Comparison of ENCODE assay signal across 8 mouse cellular contexts in the genomic region with DNA sequence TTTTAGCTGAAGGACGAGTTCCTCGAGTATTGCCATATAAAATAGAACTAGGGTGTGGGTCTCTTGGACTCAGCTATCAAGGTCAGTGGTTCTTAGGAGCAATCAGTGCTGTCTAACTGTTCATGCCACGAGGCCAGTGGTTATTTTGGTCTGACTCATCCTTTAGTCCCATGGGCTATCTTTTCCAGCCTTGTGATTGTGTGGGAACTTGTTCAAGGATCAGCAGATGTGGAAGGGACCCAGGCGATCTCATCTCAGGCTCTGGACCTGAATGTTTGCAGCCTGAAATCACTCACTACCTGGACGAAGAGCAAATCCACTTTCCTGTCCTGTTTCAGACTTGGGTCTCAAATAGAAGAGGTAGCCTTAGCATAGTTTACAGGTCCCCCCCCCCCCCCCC. TPM values are rescaled to one million over a fixed set of nuclear protein-coding genes. Genes with fewer than 3 reads are reported as not detected.
DNase-seq lines count a peak whose midpoint lies in the region; ATAC-seq and TF ChIP-seq lines count a peak whose summit lies in the region.

No protein-coding gene starts in this region.

- WGBS in embryonic facial prominence, embryonic 15.5 days, result 55% methylated on average over 5 of the region's 5 CpGs
- WGBS in hindbrain, embryonic 15.5 days, result 68% methylated on average over 5 of the region's 5 CpGs

- peak overlapping the region; percentile 49 for H3K4me2 ChIP-seq in embryonic facial prominence, embryonic 15.5 days (replicated peaks)
- peak overlapping the region; percentile 72 for H3K4me2 ChIP-seq in hindbrain, embryonic 15.5 days
- H3K4me2 ChIP-seq in myocyte (ENCODE audit: low read depth), result peak overlapping the region; percentile 70

- no peak for ATAC-seq in embryonic facial prominence, embryonic 15.5 days (ENCODE audit: insufficient number of reproducible peaks, low FRiP score, low TSS enrichment, low read depth)
- no peak for ATAC-seq in hindbrain, embryonic 15.5 days (ENCODE audit: low FRiP score, low read depth)

- peak overlapping the region; percentile 67 for H3K4me3 ChIP-seq in embryonic facial prominence, embryonic 15.5 days (replicated peaks)
- H3K4me3 ChIP-seq in hindbrain, embryonic 15.5 days, result peak overlapping the region; percentile 65
- peak overlapping the region; percentile 39 for H3K4me3 ChIP-seq in myocyte

- peaks cover 5% of the 10 kb centered on the region; the same call in 1 of the 2 replicates for H3K4me1 ChIP-seq in embryonic facial prominence, embryonic 15.5 days
- H3K4me1 ChIP-seq in hindbrain, embryonic 15.5 days (replicated peaks), result peaks cover 11% of the 10 kb centered on the region

- H3K36me3 ChIP-seq in embryonic facial prominence, embryonic 15.5 days, result peaks cover 13% of the 10 kb centered on the region; the same call in 1 of the 2 replicates
- no peaks in the 10 kb centered on the region for H3K36me3 ChIP-seq in hindbrain, embryonic 15.5 days
- peaks cover 9% of the 10 kb centered on the region for H3K36me3 ChIP-seq in myocyte (ENCODE audit: control insufficient read depth, insufficient read depth)

- H3ac ChIP-seq in myocyte (ENCODE audit: control insufficient read depth, insufficient read length), result peak overlapping the region; percentile 9

- H3K27ac ChIP-seq in embryonic facial prominence, embryonic 15.5 days (replicated peaks), result peak overlapping the region; percentile 99
- H3K27ac ChIP-seq in hindbrain, embryonic 15.5 days (replicated peaks), result peak overlapping the region; percentile 99

- no peaks in the 10 kb centered on the region for H3K9me3 ChIP-seq in embryonic facial prominence, embryonic 15.5 days (replicated peaks)
- H3K9me3 ChIP-seq in hindbrain, embryonic 15.5 days, result no peaks in the 10 kb centered on the region

- peak overlapping the region; percentile 65 for H3K9ac ChIP-seq in embryonic facial prominence, embryonic 15.5 days
- peak overlapping the region; percentile 69 for H3K9ac ChIP-seq in hindbrain, embryonic 15.5 days

- H3K27me3 ChIP-seq in embryonic facial prominence, embryonic 15.5 days, result 0 out of 2 replicates have a peak, but pooled peaks cover under 1% of the 10 kb centered on the region
- H3K27me3 ChIP-seq in hindbrain, embryonic 15.5 days, result no peaks in the 10 kb centered on the region
- H3K27me3 ChIP-seq in myocyte (ENCODE audit: control insufficient read depth, insufficient read depth, insufficient read length), result no peaks in the 10 kb centered on the region

- DNase-seq in cerebellum, adult 11-12 months, result peak; percentile 59
- DNase-seq in cerebellum, postnatal 4 days (ENCODE audit: low spot score in 2 of 2), result no peak
- peak; percentile 97 for DNase-seq in 3T3-L1 (ENCODE audit: low read depth, low spot score)
- no peak for DNase-seq in layer of hippocampus, adult 9-10 months (ENCODE audit: low spot score)
- DNase-seq in spleen, adult 12 weeks (ENCODE audit: low spot score), result no peak

- H3K79me2 ChIP-seq in myocyte (ENCODE audit: control insufficient read depth, insufficient read depth), result no peaks in the 10 kb centered on the region

- TF ChIP-seq POLR2A in myocyte (IDR thresholded peaks at IDR 0.05; ENCODE audit: insufficient read length, low read depth), result no peak

TF ChIP-seq in myocyte, 11 proteins besides CTCF, POLR2A, EP300 and RAD21:
- TF ChIP-seq CEBPB (IDR thresholded peaks at IDR 0.05; ENCODE audit: insufficient read depth, poor library complexity, severe bottlenecking) (no peak), SRF (IDR thresholded peaks at IDR 0.05; ENCODE audit: control insufficient read depth, insufficient read length, low read depth) (no peak), MYOG (IDR thresholded peaks at IDR 0.05; ENCODE audit: control insufficient read depth in 1 of 3, insufficient read depth in 1 of 3, insufficient read length in 2 of 3, low read depth in 2 of 3) (no peak), E2F4 (IDR thresholded peaks at IDR 0.05; ENCODE audit: insufficient read depth) (no peak), USF1 (IDR thresholded peaks at IDR 0.05; ENCODE audit: low read depth) (peak; percentile 37), MAX (IDR thresholded peaks at IDR 0.05; ENCODE audit: low read depth) (peak; percentile 30), TCF3 (IDR thresholded peaks at IDR 0.05; ENCODE audit: insufficient read length, low read depth) (no peak), REST (IDR thresholded peaks at IDR 0.05; ENCODE audit: insufficient read depth, insufficient read length) (no peak), TCF12 (IDR thresholded peaks at IDR 0.05; ENCODE audit: insufficient read depth, poor library complexity, severe bottlenecking) (no peak), MYOD1 (IDR thresholded peaks at IDR 0.05; ENCODE audit: control insufficient read depth in 1 of 3, insufficient read length in 2 of 3, low read depth in 2 of 3) (no peak), POLR2AphosphoS2 (IDR thresholded peaks at IDR 0.05; ENCODE audit: insufficient read length, low read depth) (no peak)

RNA-seq across cellular contexts. Expression of gene Mef2d, which starts 34.9 kb away (rescaled TPM):
- 31.0 and 31.1 TPM in 2 replicates for polyA plus RNA-seq in embryonic facial prominence, embryonic 15.5 days (2015; fragmentation: Nextera tagmentation; extraction: Ambion mirVana)
- polyA plus RNA-seq in hindbrain, embryonic 15.5 days (2015; fragmentation: Nextera tagmentation; extraction: Ambion mirVana), result 19.2 and 23.9 TPM in 2 replicates
- polyA plus RNA-seq in myocyte (2012; fragmentation: generic; extraction: Trizol), result 121 TPM

Comparison
In these comparisons a context has a peak if more than half of its experiments do, and no peak if none do; other contexts are left out.
1. DNase-seq: peak in cerebellum, adult 11-12 months (single experiment) and 3T3-L1 (single experiment); none in cerebellum, postnatal 4 days (0 of 2), layer of hippocampus, adult 9-10 months (single experiment) and spleen, adult 12 weeks (single experiment).
2. Peak in every context shown above with its lines, with median percentiles within 50 percentile points of each other: H3K4me2 ChIP-seq and H3K4me3 ChIP-seq.